In the genomic region with DNA sequence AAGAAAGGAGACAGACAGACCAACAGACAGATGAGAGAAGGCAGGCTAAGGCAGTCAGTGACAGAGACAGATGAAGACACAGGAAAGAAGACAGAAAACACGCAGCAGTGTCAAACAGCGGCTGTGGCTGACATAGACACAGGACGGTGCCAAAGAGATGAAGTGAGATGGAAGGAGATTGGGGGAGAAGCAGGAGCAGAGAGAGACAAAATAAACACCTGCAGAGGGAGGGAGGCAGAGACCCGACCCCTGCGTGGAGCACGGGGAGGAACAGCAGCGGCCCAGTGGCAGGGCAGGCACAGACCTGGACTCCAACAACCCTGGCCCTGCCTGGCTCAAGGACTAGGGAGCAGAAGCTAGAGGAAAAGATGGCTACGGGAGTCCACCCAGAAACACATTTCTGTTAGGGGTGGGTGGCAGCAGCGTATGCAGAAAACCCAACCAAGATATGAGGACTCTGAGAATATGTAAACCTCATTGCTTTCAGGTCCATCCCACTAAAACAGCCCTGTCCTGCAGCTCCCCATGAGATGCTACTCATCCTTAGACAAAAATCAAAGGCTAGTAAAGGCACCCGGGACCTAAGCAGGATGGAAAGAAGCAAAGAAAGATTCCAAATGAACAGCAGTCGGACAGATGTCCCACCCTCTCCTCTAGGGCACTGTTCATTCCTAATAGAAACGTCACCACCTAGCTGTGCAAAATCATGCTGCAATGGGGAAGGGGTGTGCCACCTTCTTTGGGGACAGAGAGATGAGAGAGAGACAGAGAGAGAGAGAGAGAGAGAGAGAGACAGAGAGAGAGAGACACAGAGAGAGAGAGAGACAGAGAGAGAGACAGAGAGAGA, we compare ENCODE assay signal across 11 mouse cellular contexts.
A peak's percentile ranks its signal among the peaks of the same experiment; 100 is the strongest.
DNase-seq lines count a peak whose midpoint lies in the region; ATAC-seq and TF ChIP-seq lines count a peak whose summit lies in the region.
"Had no signal": no experiment of that assay in that cellular context is flagged by ENCODE, and none has a peak within 500 bp of the region (broad histone marks: within the 10 kb centered on the region; RNA-seq: fewer than 3 reads in every experiment).

No protein-coding gene starts in this region.

- 58% methylated on average over 12 of the region's 12 CpGs for WGBS in hindbrain, embryonic 10.5 days
- 43% methylated on average over 12 of the region's 12 CpGs for WGBS in hindbrain, embryonic 11.5 days
- 58% methylated on average over 12 of the region's 12 CpGs for WGBS in intestine, postnatal 0 days

- H3K9me3 ChIP-seq in hindbrain, embryonic 10.5 days = no peaks in the 10 kb centered on the region
- H3K9me3 ChIP-seq in hindbrain, embryonic 11.5 days (ENCODE audit: control insufficient read depth, low read length) = no peaks in the 10 kb centered on the region
- no peaks in the 10 kb centered on the region for H3K9me3 ChIP-seq in intestine, postnatal 0 days (ENCODE audit: control insufficient read depth)
- H3K9me3 ChIP-seq: liver, embryonic 13.5 days had no signal

- no peak overlapping the region for H3K4me3 ChIP-seq in hindbrain, embryonic 10.5 days
- H3K4me3 ChIP-seq in hindbrain, embryonic 11.5 days (ENCODE audit: low read depth, low read length) = no peak overlapping the region
- no peak overlapping the region for H3K4me3 ChIP-seq in testis, adult 2 months (ENCODE audit: control insufficient read depth, low read depth, low read length)
- H3K4me3 ChIP-seq in intestine, postnatal 0 days (ENCODE audit: low read depth, low read length) = no peak overlapping the region
- H3K4me3 ChIP-seq: erythroblast, embryonic 14.5 days; liver, embryonic 13.5 days had no signal

- H3K27ac ChIP-seq in hindbrain, embryonic 10.5 days = peak overlapping the region; percentile 77
- H3K27ac ChIP-seq in hindbrain, embryonic 11.5 days (ENCODE audit: low read depth, low read length) = no peak overlapping the region
- H3K27ac ChIP-seq in testis, adult 2 months (ENCODE audit: control insufficient read depth, insufficient read depth, low read depth, low read length) = peak overlapping the region; percentile 77
- peak overlapping the region; percentile 41; the same call in 1 of the 2 replicates for H3K27ac ChIP-seq in intestine, postnatal 0 days (ENCODE audit: low read depth, low read length)
- H3K27ac ChIP-seq: liver, embryonic 13.5 days had no signal

- TF ChIP-seq POLR2A in testis, adult 2 months (IDR thresholded peaks at IDR 0.05; ENCODE audit: control insufficient read depth, low read depth, low read length) = no peak

- intact Hi-C loops in gastrocnemius, postnatal 36 days (cut with DNase I) = loop anchor here (5.0 kb wide), 1 partner anchor 82 kb away; no protein-coding TSS in a partner anchor

- peaks cover 97% of the 10 kb centered on the region for H3K4me1 ChIP-seq in hindbrain, embryonic 10.5 days (replicated peaks)
- H3K4me1 ChIP-seq in hindbrain, embryonic 11.5 days (replicated peaks; ENCODE audit: control insufficient read depth, insufficient read depth, low read length) = peaks cover 6% of the 10 kb centered on the region
- peaks cover 6% of the 10 kb centered on the region for H3K4me1 ChIP-seq in testis, adult 2 months (ENCODE audit: control insufficient read depth, insufficient read depth, low read length)
- 0 out of 2 replicates have a peak, but pooled peaks cover under 1% of the 10 kb centered on the region for H3K4me1 ChIP-seq in intestine, postnatal 0 days (replicated peaks; ENCODE audit: control insufficient read depth, insufficient read depth, low read length)

- no peaks in the 10 kb centered on the region for H3K27me3 ChIP-seq in hindbrain, embryonic 10.5 days (ENCODE audit: insufficient read depth, poor library complexity, severe bottlenecking)
- H3K27me3 ChIP-seq in hindbrain, embryonic 11.5 days (ENCODE audit: control insufficient read depth, insufficient read depth, low read length) = no peaks in the 10 kb centered on the region
- no peaks in the 10 kb centered on the region for H3K27me3 ChIP-seq in testis, adult 2 months (ENCODE audit: control insufficient read depth, insufficient read depth, low read length)
- no peaks in the 10 kb centered on the region for H3K27me3 ChIP-seq in intestine, postnatal 0 days (replicated peaks; ENCODE audit: control insufficient read depth, insufficient read depth, low read length)
- H3K27me3 ChIP-seq: liver, embryonic 13.5 days had no signal

- TF ChIP-seq CTCF in testis, adult 2 months (IDR thresholded peaks at IDR 0.05; ENCODE audit: control insufficient read depth, insufficient read depth, insufficient replicate concordance, low read depth, low read length) = no peak
- TF ChIP-seq CTCF in intestine, postnatal 0 days (IDR thresholded peaks at IDR 0.05; ENCODE audit: low read depth) = peak; percentile 40

- no peak for DNase-seq in hindbrain, embryonic 10.5 days (ENCODE audit: low spot score)
- no peak for DNase-seq in hindbrain, embryonic 11.5 days (ENCODE audit: low spot score)
- no peak for DNase-seq in testis, postnatal 10 days (ENCODE audit: low spot score)
- DNase-seq in thymus, postnatal 10 days (ENCODE audit: low spot score in 2 of 2) = no peak
- DNase-seq in cerebellum, adult 8-10 months = no peak
- no peak for DNase-seq in gastrocnemius, postnatal 36 days
- DNase-seq: liver, embryonic 13.5 days had no signal

- H3K36me3 ChIP-seq in hindbrain, embryonic 10.5 days = no peaks in the 10 kb centered on the region
- no peaks in the 10 kb centered on the region for H3K36me3 ChIP-seq in hindbrain, embryonic 11.5 days (ENCODE audit: control insufficient read depth, insufficient read depth, low read length)
- H3K36me3 ChIP-seq in testis, adult 2 months (ENCODE audit: control insufficient read depth, insufficient read depth, low read length) = no peaks in the 10 kb centered on the region
- H3K36me3 ChIP-seq in intestine, postnatal 0 days (ENCODE audit: control insufficient read depth, insufficient read depth) = no peaks in the 10 kb centered on the region
- H3K36me3 ChIP-seq: liver, embryonic 13.5 days had no signal

- ATAC-seq in hindbrain, embryonic 11.5 days (ENCODE audit: low FRiP score) = no peak
- no peak for ATAC-seq in intestine, postnatal 0 days
- ATAC-seq: activated CD4-positive, CD25-positive, alpha-beta regulatory T cell, adult 4 months had no signal

- no peak overlapping the region for H3K9ac ChIP-seq in hindbrain, embryonic 11.5 days (ENCODE audit: low read depth, low read length)
- H3K9ac ChIP-seq in intestine, postnatal 0 days (ENCODE audit: low read depth, low read length) = no peak overlapping the region; the same call in 1 of the 2 replicates
- H3K9ac ChIP-seq: liver, embryonic 13.5 days had no signal

- H3K4me2 ChIP-seq in hindbrain, embryonic 11.5 days (replicated peaks; ENCODE audit: low read depth, low read length) = no peak overlapping the region
- H3K4me2 ChIP-seq in intestine, postnatal 0 days (replicated peaks; ENCODE audit: low read depth) = no peak overlapping the region
- H3K4me2 ChIP-seq: liver, embryonic 13.5 days had no signal
